In genomic region chr16:90318372-90318926, GRCm38 (mm10) we compare ENCODE assay signal across 12 mouse cellular contexts.
"Had no signal": no experiment of that assay in that cellular context is flagged by ENCODE, and none has a peak within 500 bp of the region (broad histone marks: within the 10 kb centered on the region; RNA-seq: fewer than 3 reads in every experiment).

No protein-coding gene starts in this region.

- H3K4me1 ChIP-seq: liver, embryonic 15.5 days; neural tube, embryonic 12.5 days; stomach, embryonic 15.5 days had no signal

- H3K36me3 ChIP-seq: limb, embryonic 10.5 days; liver, embryonic 15.5 days; neural tube, embryonic 12.5 days; stomach, embryonic 15.5 days had no signal

- H3K27me3 ChIP-seq: neural tube, embryonic 12.5 days; stomach, embryonic 15.5 days had no signal

- DNase-seq: kidney, postnatal 25 days; lung, adult 2 months; lung, postnatal 36 days; right cerebral cortex, postnatal 14 days; thymus, postnatal 36 days had no signal

- H3K9me3 ChIP-seq: limb, embryonic 10.5 days; liver, embryonic 15.5 days; neural tube, embryonic 12.5 days; stomach, embryonic 15.5 days had no signal

- H3K4me3 ChIP-seq: left cerebral cortex, adult 2 months; limb, embryonic 10.5 days; liver, embryonic 15.5 days; neural tube, embryonic 12.5 days; stomach, embryonic 15.5 days had no signal

- H3K27ac ChIP-seq: left cerebral cortex, adult 2 months; limb, embryonic 10.5 days; liver, embryonic 15.5 days; neural tube, embryonic 12.5 days; stomach, embryonic 15.5 days had no signal

- ATAC-seq: lung, postnatal 0 days had no signal

- H3K4me2 ChIP-seq: liver, embryonic 11.5 days; liver, embryonic 15.5 days; neural tube, embryonic 12.5 days; stomach, embryonic 15.5 days had no signal

- H3K9ac ChIP-seq: liver, embryonic 15.5 days; neural tube, embryonic 12.5 days; stomach, embryonic 15.5 days had no signal
